Mouse (Mus musculus) CH12.LX (cell line): ENCODE measurements at regions not wholly inside any gene's neighbourhood (a gene's known extent, or its start where the extent isn't known, plus 50 kb on each side); places are given as distances from the start of the nearest gene placed in this dataset.

ENCODE experiments used
- CHD2 ChIP-seq: IDR thresholded peaks from 2 replicates; pipeline ENCODE4 v1.6.1; 2011; ENCODE audit warnings: low read length, improper control_type of control experiment
- CTCF ChIP-seq, 2 experiments: IDR thresholded peaks in 1 of 2; conservative IDR thresholded peaks in 1 of 2; 2 replicates each; pipeline ENCODE4 v1.5.1; 2011 to 2012; ENCODE audit warnings: low read depth in 2 of 2, low read length in 2 of 2, improper control_type of control experiment in 1 of 2, inconsistent platforms in 1 of 2, mild to moderate bottlenecking in 1 of 2, moderate library complexity in 1 of 2
- ELF1 ChIP-seq: IDR thresholded peaks from 2 replicates; pipeline ENCODE4 v1.6.1; 2014; ENCODE audit warnings: low read depth, mild to moderate bottlenecking, inconsistent platforms, low read length, improper control_type of control experiment
- EP300 ChIP-seq: IDR thresholded peaks from 2 replicates; pipeline ENCODE4 v1.6.1; 2011; ENCODE audit warnings: low read length, improper control_type of control experiment
- ETS1 ChIP-seq: conservative IDR thresholded peaks from 2 replicates; pipeline ENCODE4 v1.6.1; 2012; ENCODE audit warnings: low read depth, mild to moderate bottlenecking, inconsistent platforms, low read length, improper control_type of control experiment, moderate library complexity
- MAX ChIP-seq: IDR thresholded peaks from 2 replicates; pipeline ENCODE4 v1.6.1; 2011; ENCODE audit warnings: low read length, improper control_type of control experiment
- NELFE ChIP-seq: IDR thresholded peaks from 2 replicates; pipeline ENCODE4 v1.6.1; 2011; ENCODE audit warnings: low read depth, low read length, improper control_type of control experiment
- POLR2A ChIP-seq: IDR thresholded peaks from 2 replicates; pipeline ENCODE4 v1.6.1; 2011; ENCODE audit warnings: low read depth, mild to moderate bottlenecking, improper control_type of control experiment, low read length
- POLR2AphosphoS2 ChIP-seq: IDR thresholded peaks from 2 replicates; pipeline ENCODE4 v1.6.1; 2011; ENCODE audit warnings: low read depth, low read length, improper control_type of control experiment
- TBP ChIP-seq: conservative IDR thresholded peaks from 2 replicates; pipeline ENCODE4 v1.6.1; 2011; ENCODE audit warnings: low read depth, low read length, improper control_type of control experiment
- TCF12 ChIP-seq: IDR thresholded peaks from 2 replicates; pipeline ENCODE4 v1.6.1; 2014; ENCODE audit warnings: low read depth, mild to moderate bottlenecking, inconsistent platforms, low read length, improper control_type of control experiment
- UBTF ChIP-seq: IDR thresholded peaks from 2 replicates; pipeline ENCODE4 v1.6.1; 2012; ENCODE audit warnings: low read depth, mild to moderate bottlenecking, inconsistent platforms, low read length, improper control_type of control experiment, moderate library complexity

- no peak for TF ChIP-seq CTCF (conservative IDR thresholded peaks at IDR 0.05 in 1 of 2, IDR thresholded peaks at IDR 0.05 in 1 of 2; ENCODE audit: low read depth in 2 of 2, low read length in 2 of 2)
- TF ChIP-seq ETS1 = no peak
- no peak for TF ChIP-seq EP300
- no peak for TF ChIP-seq POLR2AphosphoS2
- TF ChIP-seq TCF12 = no peak
- TF ChIP-seq ELF1 = no peak
- no peak for TF ChIP-seq UBTF
- TF ChIP-seq MAX = no peak
- no peak for TF ChIP-seq NELFE
- no peak for TF ChIP-seq POLR2A
- TF ChIP-seq CHD2 = no peak
- no peak for TF ChIP-seq TBP
Observed at GRCm38 (mm10) chr13:5551131-5551530, 310.2 kb upstream of the Klf6 start.
